Mouse (Mus musculus) testis, postnatal 10 days (tissue): Measurements from ENCODE around the gene Trim9.

Source experiments
- DNase-seq: peaks from one replicate; pipeline ENCODE4 v3.0.0; 2021; ENCODE audit warnings: low spot score

Trim9 gene

GRCm38 (mm10) chr12:70262271-70262953, 85.0 kb downstream of the Trim9 start:
- no peak for DNase-seq

GRCm38 (mm10) chr12:70251210-70251884, 96.1 kb downstream of the Trim9 start:
- DNase-seq, result no peak

DNA sequence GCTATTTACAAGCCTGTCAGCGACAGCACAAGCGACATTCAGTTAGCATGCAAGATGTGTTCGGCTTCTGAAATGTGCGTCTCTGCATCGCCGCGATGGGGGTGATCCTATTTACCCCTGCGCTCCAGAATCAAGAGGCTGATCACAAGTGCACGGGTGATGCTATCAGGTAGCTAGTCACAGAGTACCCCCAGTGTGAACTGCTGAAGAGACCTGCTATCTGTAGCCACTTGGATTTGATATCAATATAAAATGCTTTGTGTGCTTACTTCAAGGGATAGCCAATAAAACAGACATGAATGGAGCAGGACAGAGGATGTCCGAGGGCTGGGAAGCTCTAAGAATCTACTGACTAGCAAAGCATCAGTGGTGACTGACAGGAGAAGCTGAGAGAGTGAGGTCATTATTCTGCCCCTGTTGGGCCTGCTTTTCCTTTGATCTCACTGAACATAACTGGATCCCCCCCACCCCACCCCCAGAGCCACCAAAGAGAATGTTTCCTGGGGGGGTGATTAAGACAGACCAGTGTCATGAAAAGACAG, 97.7 kb downstream of the Trim9 start:
- no peak for DNase-seq

DNA sequence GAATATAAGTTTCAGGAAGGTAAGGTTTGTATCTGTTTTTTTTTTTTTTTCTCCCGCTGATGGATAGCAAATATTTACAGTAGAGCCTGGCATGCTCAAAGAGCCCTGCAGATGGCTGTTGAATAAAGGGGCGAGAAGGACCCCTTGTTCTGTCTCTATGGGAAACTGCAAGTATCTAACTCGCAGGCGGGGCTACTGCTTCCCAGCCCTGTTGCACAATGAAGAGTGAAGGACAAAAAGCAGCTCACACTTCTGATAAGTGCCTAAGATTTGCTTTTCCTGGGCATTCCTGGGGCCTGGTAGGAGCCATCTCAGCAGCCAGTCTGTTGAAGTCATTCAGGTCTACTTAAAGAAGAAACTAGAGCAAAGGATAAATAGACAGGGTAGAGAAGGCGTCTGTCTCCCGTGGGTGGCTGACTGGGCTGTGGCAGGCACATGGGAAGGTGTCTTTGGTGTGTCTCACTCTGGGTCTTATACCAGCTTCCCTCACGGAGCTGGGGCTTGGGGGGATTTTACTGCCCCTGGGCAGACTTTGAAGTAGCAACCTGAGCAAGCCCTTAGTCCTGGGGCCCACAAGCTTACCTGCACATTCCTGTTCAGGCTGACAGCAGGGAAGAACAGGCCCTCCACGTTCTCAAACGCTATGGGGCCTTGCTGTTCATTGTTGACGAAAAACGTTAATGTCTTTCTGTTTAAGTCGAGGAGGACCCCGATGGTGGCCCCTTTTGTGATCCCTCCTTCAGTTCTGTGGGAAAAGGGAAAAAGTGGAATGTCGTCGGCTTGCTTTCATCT, 99.5 kb downstream of the Trim9 start:
- no peak for DNase-seq

DNA sequence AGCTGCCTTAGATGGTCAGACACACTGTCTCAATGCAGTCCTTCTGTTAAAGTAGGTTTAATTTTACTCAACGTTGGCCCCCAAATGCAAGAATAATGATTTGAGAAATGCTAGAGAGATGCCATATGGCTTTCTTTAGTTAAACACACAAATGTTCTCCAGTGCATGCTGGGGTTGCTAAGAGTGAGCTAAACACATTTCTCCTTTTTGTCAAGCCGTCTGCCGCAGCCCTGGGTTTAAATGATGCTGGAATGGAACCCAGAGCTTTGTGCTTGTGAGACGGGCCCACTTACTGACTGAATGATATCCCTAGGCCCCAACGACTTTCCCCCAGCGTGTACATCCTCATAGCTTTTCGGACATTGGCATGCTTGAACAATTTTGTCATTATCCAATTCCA, 104.9 kb downstream of the Trim9 start:
- DNase-seq, result no peak

DNA sequence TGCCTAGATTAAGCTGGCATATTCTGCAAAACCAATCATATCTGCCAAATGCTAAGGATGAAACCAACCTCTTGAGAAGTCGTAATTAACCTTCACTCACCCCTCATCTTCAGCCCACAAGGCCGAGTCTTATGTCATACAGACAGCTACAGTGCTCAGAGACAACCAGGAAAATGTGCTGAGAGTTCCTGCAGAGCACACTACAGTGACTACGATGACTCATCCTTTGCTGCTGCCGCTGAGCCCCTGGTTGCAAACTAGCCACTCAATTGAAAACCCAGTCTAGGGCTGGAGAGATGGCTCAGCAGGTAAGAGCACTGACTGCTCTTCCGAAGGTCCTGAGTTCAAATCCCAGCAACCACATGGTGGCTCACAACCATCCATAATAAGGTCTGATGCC, 107.7 kb downstream of the Trim9 start:
- DNase-seq, result no peak

GRCm38 (mm10) chr12:70238604-70239003, 108.8 kb downstream of the Trim9 start:
- no peak for DNase-seq

- DNase-seq, result peak; percentile 84
Observed at GRCm38 (mm10) chr12:70234938-70235484, 112.4 kb downstream of the Trim9 start.

- DNase-seq, result peak; percentile 66
Observed at GRCm38 (mm10) chr12:70234411-70234810, 113.0 kb downstream of the Trim9 start.

GRCm38 (mm10) chr12:70233637-70234315, 113.6 kb downstream of the Trim9 start:
- no peak for DNase-seq

GRCm38 (mm10) chr12:70232020-70232544, 115.3 kb downstream of the Trim9 start:
- DNase-seq, result no peak

DNA sequence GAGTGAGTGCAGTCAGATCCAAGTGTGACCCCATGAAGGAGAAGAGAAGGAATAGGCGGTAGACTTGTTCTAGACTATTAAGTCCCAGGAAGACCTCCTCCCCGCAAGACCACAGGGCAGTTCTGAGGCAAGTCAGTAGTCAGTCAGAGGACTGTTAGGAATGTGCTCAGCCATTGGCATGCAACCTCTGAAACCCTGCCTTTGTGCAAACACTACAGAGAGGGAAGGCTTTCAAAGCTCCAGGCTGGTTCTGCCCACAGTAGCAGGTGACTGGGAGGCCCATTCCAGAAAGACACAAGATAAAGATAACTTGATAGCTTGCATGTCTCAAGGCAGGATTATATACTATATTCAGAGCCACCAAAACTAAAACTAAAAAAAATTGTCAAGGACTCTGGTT, 116.1 kb downstream of the Trim9 start, which contains the start of gene Pygl:
Pygl (minus strand) TSS at position 195 of the 400 bp plus-strand sequence.
- DNase-seq, result no peak

DNA sequence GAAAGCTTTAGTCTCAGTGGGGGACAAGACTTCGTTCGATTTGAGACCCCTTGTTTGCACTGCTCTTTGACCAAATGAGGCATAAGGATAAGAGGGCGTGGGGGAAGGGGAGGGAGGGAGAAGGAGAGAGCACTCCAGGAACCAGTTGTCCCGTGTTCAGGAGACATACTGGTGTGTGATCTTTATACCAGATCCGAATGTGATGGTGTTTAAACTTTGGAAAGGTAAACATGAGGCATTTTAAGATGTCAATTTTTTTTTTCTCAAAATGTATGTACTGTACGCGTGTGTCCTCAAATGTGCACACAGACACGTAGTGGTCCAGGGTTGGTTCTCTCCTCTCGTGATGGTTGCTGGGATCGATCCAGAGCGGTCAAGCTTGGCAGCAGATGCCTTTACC, 119.3 kb downstream of the Trim9 start:
- no peak for DNase-seq

DNA sequence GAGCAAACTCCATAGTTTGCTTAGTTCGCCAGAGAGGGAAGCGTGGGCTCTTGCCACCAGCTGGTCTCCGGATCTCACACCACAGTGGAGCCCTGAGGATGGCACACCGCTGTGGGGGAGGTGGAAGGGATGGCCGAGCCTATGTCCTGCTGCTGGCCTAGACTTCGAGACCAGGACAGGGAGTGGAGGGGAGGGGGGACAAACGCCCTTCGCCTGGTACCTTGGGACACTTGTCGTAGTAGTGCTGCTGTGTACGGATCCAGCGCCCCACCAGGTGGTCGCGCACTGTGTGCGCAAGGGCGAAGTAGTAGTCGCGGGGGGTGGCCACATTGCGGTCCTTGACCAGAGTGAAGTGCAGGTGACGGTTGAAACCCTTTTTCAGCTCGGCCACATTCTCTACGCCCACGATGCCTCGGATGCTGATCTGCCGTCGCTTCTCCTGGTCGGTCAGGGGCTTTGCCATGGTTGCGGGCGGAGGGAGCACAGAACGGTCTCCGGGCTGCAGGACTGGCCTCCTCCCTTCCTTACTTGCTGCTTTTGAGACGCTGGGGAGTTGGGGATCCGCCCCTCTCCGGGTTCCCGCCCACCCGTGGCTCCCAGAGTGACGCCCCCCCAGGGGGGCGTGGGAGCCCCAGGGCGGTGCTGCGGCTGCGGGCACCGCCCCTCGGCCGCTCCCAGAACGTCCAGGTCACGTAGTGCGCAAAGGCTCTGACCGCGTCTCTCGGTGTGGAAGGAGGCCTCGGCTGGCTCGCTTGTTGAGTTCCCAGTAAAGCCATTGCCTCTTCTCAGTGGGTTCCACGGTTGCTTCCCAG, 120.1 kb downstream of the Trim9 start:
- peak; percentile 82 for DNase-seq

DNA sequence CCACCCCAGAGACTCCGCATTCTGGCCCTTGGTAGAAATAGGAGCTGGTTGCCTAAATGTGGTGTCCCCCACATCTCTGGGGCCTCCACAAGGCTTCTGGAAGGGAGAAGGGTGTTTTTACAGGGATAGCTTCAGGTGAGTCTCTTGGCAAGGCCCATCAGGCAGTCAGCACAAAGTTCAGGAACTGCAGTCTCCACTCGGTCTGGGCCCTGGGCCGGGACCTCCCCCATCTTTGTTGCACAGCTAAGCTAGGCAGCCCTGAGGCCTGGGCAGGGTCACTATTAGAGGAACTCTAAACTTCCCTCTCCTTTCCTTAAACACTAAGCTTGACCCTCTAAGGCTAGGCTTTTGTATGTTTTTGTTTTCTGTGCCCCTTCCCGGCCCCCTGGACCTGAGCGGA, 120.8 kb downstream of the Trim9 start:
- DNase-seq, result no peak

- no peak for DNase-seq
Observed at GRCm38 (mm10) chr12:70223331-70223730, 124.1 kb downstream of the Trim9 start.

- no peak for DNase-seq
Observed at GRCm38 (mm10) chr12:70221425-70221824, 126.0 kb downstream of the Trim9 start.

- DNase-seq, result no peak
Observed at GRCm38 (mm10) chr12:70218795-70219540, 128.4 kb downstream of the Trim9 start.

DNA sequence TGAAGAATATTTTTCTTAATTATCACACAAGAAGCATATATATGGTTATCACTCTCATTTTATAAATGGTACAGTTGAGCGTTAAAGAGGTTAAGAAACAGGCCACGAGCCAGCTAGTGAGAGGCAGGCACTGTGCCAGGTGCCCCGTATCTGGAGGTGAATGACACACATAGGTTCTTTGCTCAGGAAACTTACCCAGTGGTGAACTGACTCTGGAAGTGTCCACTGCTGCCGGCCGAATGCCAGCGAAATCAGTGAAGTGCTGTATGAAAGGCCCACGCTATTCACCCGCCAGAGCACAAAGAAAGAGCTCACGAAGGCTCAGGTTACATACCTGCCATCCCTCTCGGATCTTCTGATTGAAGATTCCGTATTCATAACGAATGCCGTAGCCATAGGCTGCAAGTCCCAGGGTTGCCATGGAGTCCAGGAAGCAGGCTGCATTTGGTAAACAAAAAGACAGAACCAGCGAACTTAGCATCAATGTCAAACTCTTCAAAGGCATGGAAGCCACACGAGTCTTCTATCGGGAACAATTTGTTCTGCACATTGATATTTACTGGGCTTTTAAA, 131.1 kb downstream of the Trim9 start:
- no peak for DNase-seq

DNA sequence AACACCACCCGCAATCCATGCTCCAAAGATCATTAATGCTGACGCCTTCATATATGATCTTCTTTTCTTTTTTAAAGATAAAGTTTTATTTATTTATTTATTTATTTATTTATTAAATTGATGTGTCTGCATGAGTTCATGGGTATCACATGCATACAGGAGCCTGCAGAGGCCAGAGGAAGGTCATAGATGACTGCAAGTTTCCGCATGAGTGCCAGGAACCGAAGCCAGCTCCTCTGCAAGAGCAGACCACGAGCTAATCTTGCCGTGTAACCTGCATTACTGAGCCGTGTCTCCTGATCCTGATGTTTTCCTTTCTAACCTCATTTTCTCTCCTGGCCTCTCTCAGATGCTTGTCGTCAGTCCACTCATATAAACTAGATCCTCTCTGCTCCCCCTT, 133.1 kb downstream of the Trim9 start:
- no peak for DNase-seq
